Mouse (Mus musculus) B cell, adult (primary cell): ENCODE results near the gene Dynlt1b. TPM values are rescaled to one million over a fixed set of nuclear protein-coding genes. Genes with fewer than 3 reads are reported as not detected.

Source experiments
- total RNA-seq: library from RNA; stranded (reverse); gene quantifications from 4 replicates; pipeline ENCODE4 v1.2.4, GENCODE M21; 2023; ENCODE audit not compliant: inconsistent age

Gene Dynlt1b
- 88.7 to 111 TPM (median 92.6 TPM) in 4 replicates for total RNA-seq

GRCm38 (mm10) chr17:6429945-6430344, at the start of gene Dynlt1b:
Gene Dynlt1b, plus strand, starts transcription at chr17:6430112.

Other genes starting within 250 kb of the Dynlt1b start
- 1.7 to 2.0 TPM (median 1.9 TPM) in 4 replicates for gene Tmem181a, start 173.3 kb upstream of the Dynlt1b start, total RNA-seq
- gene Dynlt1a, start 112.6 kb upstream of the Dynlt1b start, total RNA-seq, result 5.9 to 7.5 TPM (median 6.5 TPM) in 4 replicates
- 23.8 to 28.4 TPM (median 26.6 TPM) in 4 replicates for gene Dynlt1c, start 171.6 kb downstream of the Dynlt1b start, total RNA-seq
- 94.2 to 107 TPM (median 102 TPM) in 4 replicates for gene Dynlt1f, start 225.8 kb downstream of the Dynlt1b start, total RNA-seq
- 3.5 to 5.1 TPM (median 3.6 TPM) in 4 replicates for gene Sytl3, start 229.0 kb downstream of the Dynlt1b start, total RNA-seq